Mouse (Mus musculus) ES-E14 (cell line): ENCODE results near the gene Cenpl. TPM values are rescaled to one million over a fixed set of nuclear protein-coding genes. Genes with fewer than 3 reads are reported as not detected.

Experiments
- DNase-seq: peaks from one replicate; pipeline ENCODE4 v3.0.0-alpha.2; 2013; ENCODE audit warnings: low read depth, low spot score
- H3K27ac ChIP-seq: 2 replicates; pipeline ENCODE4 v1.5.1; 2012; ENCODE audit warnings: low read depth, mild to moderate bottlenecking, low read length, moderate library complexity, mixed read lengths; ENCODE audit not compliant: poor library complexity, insufficient read depth, severe bottlenecking
- H3K36me3 ChIP-seq: 2 replicates; pipeline ENCODE4 v1.6.1; 2012; ENCODE audit warnings: mild to moderate bottlenecking, low read length, moderate library complexity, mixed read lengths; ENCODE audit not compliant: control insufficient read depth, poor library complexity, insufficient read depth, severe bottlenecking
- H3K4me1 ChIP-seq, 2 experiments: fragments of 150-350 bp in 1 of 2; sonication (generic) in 1 of 2; 2 replicates each; pipeline ENCODE4 v1.6.1; 2012; ENCODE audit warnings: low read length in 2 of 2, mild to moderate bottlenecking in 1 of 2, mixed read lengths in 1 of 2; ENCODE audit not compliant: control insufficient read depth in 2 of 2, insufficient read depth in 2 of 2, poor library complexity in 1 of 2
- H3K4me3 ChIP-seq, 2 experiments: fragments of 150-350 bp in 1 of 2; sonication (generic) in 1 of 2; 2 replicates each; pipeline ENCODE4 v1.5.1; 2012; ENCODE audit warnings: low read length in 2 of 2, low read depth in 1 of 2, mild to moderate bottlenecking in 1 of 2, mixed read lengths in 1 of 2; ENCODE audit not compliant: insufficient read depth in 1 of 2, poor library complexity in 1 of 2, severe bottlenecking in 1 of 2
- H3K9ac ChIP-seq: 2 replicates; pipeline ENCODE4 v1.6.1; 2012; ENCODE audit warnings: low read depth, mild to moderate bottlenecking, low read length, mixed read lengths; ENCODE audit not compliant: poor library complexity, insufficient read depth, severe bottlenecking
- H3K9me3 ChIP-seq: fragments of 150-350 bp; sonication (generic); 2 replicates; pipeline ENCODE4 v1.6.1; 2012; ENCODE audit warnings: low read depth, mild to moderate bottlenecking, low read length; ENCODE audit not compliant: control insufficient read depth, insufficient read depth
- CHD2 ChIP-seq: IDR thresholded peaks from 2 replicates; pipeline ENCODE4 v1.6.1; 2014; ENCODE audit warnings: mild to moderate bottlenecking, low read depth, low read length, inconsistent platforms
- HCFC1 ChIP-seq: IDR thresholded peaks from 2 replicates; pipeline ENCODE4 v1.6.1; 2012; ENCODE audit warnings: low read length, inconsistent platforms, borderline replicate concordance; ENCODE audit not compliant: insufficient read depth
- MAFK ChIP-seq: IDR thresholded peaks from 2 replicates; pipeline ENCODE4 v1.6.1; 2014; ENCODE audit warnings: mild to moderate bottlenecking, low read depth, low read length, inconsistent platforms; ENCODE audit not compliant: insufficient read depth
- ZC3H11A ChIP-seq: IDR thresholded peaks from 2 replicates; pipeline ENCODE4 v1.6.1; 2012; ENCODE audit warnings: low read depth, mild to moderate bottlenecking, inconsistent platforms, low read length, borderline replicate concordance
- ZNF384 ChIP-seq: IDR thresholded peaks from 2 replicates; pipeline ENCODE4 v1.6.1; 2012; ENCODE audit warnings: low read depth, low read length, inconsistent platforms
- in situ Hi-C, 2 experiments: fragments of 600-800 bp; cut with MboI; formaldehyde crosslinking; loops; one replicate each; pipeline ENCODE4 v1.15.1; 2025; ENCODE audit warnings: low sequenced_read_pairs in 2 of 2, inconsistent platforms in 1 of 2; ENCODE audit not compliant: unreplicated experiment in 2 of 2
- total RNA-seq: library from RNA; depleted of rRNA; stranded (reverse); fragments of 300-350 nt; gene quantifications from 2 replicates; pipeline ENCODE4 v1.2.3, GENCODE M21; 2012

Cenpl gene
- total RNA-seq, 1 experiment: 6.2 TPM

- H3K36me3 ChIP-seq: peaks cover 32% of the 10 kb centered on the region
- H3K9ac ChIP-seq: peak overlapping the region; percentile 97; the same call in 1 of the 2 replicates
- DNase-seq: peak; percentile 6
- TF ChIP-seq HCFC1: no peak
- no peak for TF ChIP-seq ZC3H11A
- no peak for TF ChIP-seq MAFK
- H3K9me3 ChIP-seq: no peaks in the 10 kb centered on the region
- peak overlapping the region; percentile 67 to 88 for H3K4me3 ChIP-seq
- in situ Hi-C loops: no loop called here
- peak overlapping the region; percentile 97; the same call in 1 of the 2 replicates for H3K27ac ChIP-seq
- H3K4me1 ChIP-seq: peaks cover 0 to 2% of the 10 kb centered on the region in 2 experiments; a peak in 1 of 4 replicates
These were observed 33.5 kb upstream of the Cenpl start for GRCm38 (mm10) chr1:161037026-161037425.

GRCm38 (mm10) chr1:161037599-161037998 lies 32.9 kb upstream of the Cenpl start:
- H3K4me1 ChIP-seq: peaks cover 0 to 2% of the 10 kb centered on the region in 2 experiments; a peak in 1 of 4 replicates
- no peak for DNase-seq
- no peak for TF ChIP-seq CHD2
- TF ChIP-seq ZNF384: no peak
- no peak for TF ChIP-seq HCFC1
- TF ChIP-seq ZC3H11A: no peak
- peak overlapping the region; percentile 38; the same call in 1 of the 2 replicates for H3K27ac ChIP-seq
- peak overlapping the region; percentile 64 to 67 for H3K4me3 ChIP-seq
- peaks cover 31% of the 10 kb centered on the region for H3K36me3 ChIP-seq
- peak overlapping the region; percentile 75; the same call in 1 of the 2 replicates for H3K9ac ChIP-seq
- in situ Hi-C loops: no loop called here
- no peaks in the 10 kb centered on the region for H3K9me3 ChIP-seq

DNA sequence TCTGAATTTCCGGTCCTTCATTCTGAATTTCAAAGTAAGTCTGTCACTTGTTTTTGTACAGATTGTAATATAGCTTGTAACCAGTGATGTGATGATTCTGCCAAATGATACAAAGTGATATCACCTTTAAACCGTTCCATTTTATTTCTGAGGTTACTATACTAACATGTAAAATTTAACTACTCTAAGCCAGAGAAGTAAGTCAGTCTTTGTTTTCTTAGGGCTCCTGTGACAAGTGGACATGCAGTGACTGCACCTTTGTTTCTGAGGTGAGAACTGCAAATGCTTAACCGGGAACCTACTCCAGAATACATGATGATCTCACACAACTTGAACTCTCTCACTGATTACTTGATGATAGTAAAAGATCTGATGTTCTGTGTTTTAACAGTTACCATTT lies 32.5 kb upstream of the Cenpl start:
- Histone ChIP-seq H3K9me3 (no peaks in the 10 kb centered on the region), H3K4me3 (peak overlapping the region; percentile 64 to 67), H3K4me1 (peaks cover 0 to 2% of the 10 kb centered on the region in 2 experiments; a peak in 1 of 4 replicates), H3K9ac (peak overlapping the region; percentile 61; the same call in 1 of the 2 replicates), H3K27ac (peak overlapping the region; percentile 38; the same call in 1 of the 2 replicates), H3K36me3 (peaks cover 31% of the 10 kb centered on the region)
- DNase-seq: no peak
- in situ Hi-C loops: no loop called here
- no peak for TF ChIP-seq HCFC1
- TF ChIP-seq ZNF384: no peak
- TF ChIP-seq MAFK: no peak
- TF ChIP-seq CHD2: no peak

DNA sequence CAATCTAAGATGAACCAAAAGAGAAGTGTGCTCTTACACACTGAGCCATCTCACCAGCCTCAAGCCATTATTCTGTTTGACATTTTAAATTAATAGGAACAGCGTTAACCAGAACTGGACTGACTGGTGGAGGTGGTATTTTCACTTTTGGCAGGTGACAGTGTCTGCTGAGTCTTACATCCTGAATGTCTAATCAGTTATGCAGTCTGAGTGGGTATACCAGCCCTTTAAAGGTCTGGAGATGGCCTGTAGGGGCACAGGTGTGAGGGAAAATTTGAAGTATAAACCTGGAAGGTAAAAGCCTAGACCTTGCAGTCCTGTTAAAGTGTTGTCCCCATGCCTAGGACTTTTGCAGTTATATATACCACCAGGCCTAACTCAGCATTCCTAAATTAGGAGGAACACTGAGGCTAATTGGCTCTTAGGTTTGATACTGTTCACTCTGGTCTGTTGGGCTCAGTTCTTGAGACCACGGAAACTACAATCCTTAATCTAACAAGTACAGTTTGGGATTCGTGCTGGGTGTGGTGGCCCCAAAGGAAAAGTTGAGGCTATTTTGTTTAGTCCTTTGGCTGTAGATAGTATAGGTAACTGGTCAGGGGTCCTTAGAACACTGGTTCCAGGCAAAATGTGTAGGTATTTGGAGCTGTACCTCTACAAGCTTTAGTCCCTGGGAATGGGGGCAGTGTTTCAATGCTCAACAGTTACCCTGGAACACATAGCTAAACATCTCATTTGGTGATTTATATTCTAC lies 31.4 kb upstream of the Cenpl start:
- H3K4me1 ChIP-seq: no peaks in the 10 kb centered on the region; a peak in 1 of 4 replicates
- H3K27ac ChIP-seq: no peak overlapping the region; the same call in 1 of the 2 replicates

More for the DNA sequence above, 31.4 kb upstream of the Cenpl start:
- Histone ChIP-seq H3K9me3 (no peaks in the 10 kb centered on the region), H3K4me3 (no peak overlapping the region), H3K36me3 (peaks cover 31% of the 10 kb centered on the region), H3K9ac (peak overlapping the region; percentile 47; the same call in 1 of the 2 replicates)
- in situ Hi-C loops: no loop called here
- TF ChIP-seq ZC3H11A (no peak), MAFK (no peak), ZNF384 (no peak), HCFC1 (no peak), CHD2 (no peak)
- DNase-seq: no peak
